Mouse (Mus musculus): ENCODE results near the gene Zrsr1.

GRCm38 (mm10) chr11:23020841-23021240 is 49.0 kb downstream of the Zrsr1 start:
- no peak for TF ChIP-seq CTCF (conservative IDR thresholded peaks at IDR 0.05; ENCODE audit: insufficient read depth, insufficient read length, low read depth, low read length)
- TF ChIP-seq POLR2A (IDR thresholded peaks at IDR 0.05; ENCODE audit: low read depth, low read length) = no peak

All from kidney, adult 2 months (tissue).